Comparison of ENCODE assay signal across 14 mouse cellular contexts in genomic region chr9:69992841-69993277, GRCm38 (mm10). TPM values are rescaled to one million over a fixed set of nuclear protein-coding genes. Genes with fewer than 3 reads are reported as not detected.
DNase-seq lines count a peak whose midpoint lies in the region; ATAC-seq lines count a peak whose summit lies in the region.
"Had no signal": no experiment of that assay in that cellular context is flagged by ENCODE, and none has a peak within 500 bp of the region (broad histone marks: within the 10 kb centered on the region; RNA-seq: fewer than 3 reads in every experiment).

No protein-coding gene starts in this region.

- WGBS in heart, embryonic 10.5 days, result 53% methylated on average over 5 of the region's 5 CpGs
- WGBS in heart, embryonic 14.5 days, result 48% methylated on average over 5 of the region's 5 CpGs
- WGBS in macrophage (ENCODE audit: missing documents), result 2% methylated on average over 5 of the region's 5 CpGs

- no peaks in the 10 kb centered on the region for H3K27me3 ChIP-seq in heart, embryonic 10.5 days (ENCODE audit: insufficient read depth, poor library complexity, severe bottlenecking)
- H3K27me3 ChIP-seq in heart, embryonic 14.5 days (ENCODE audit: control insufficient read depth, insufficient read depth, low read length), result no peaks in the 10 kb centered on the region
- H3K27me3 ChIP-seq: embryonic facial prominence, embryonic 15.5 days; midbrain, embryonic 15.5 days had no signal

- ATAC-seq in heart, embryonic 14.5 days (ENCODE audit: insufficient number of reproducible peaks, insufficient read depth, low FRiP score, low read depth), result no peak
- no peak for ATAC-seq in inflammation-experienced regulatory T-cells, adult 6 months
- ATAC-seq: intestine, postnatal 0 days; midbrain, embryonic 15.5 days had no signal

- H3K36me3 ChIP-seq in heart, embryonic 10.5 days, result peaks cover 52% of the 10 kb centered on the region
- H3K36me3 ChIP-seq in heart, embryonic 14.5 days (ENCODE audit: control insufficient read depth, insufficient read depth, low read length), result peaks cover 55% of the 10 kb centered on the region
- H3K36me3 ChIP-seq in macrophage (ENCODE audit: inconsistent target), result peaks cover 23% of the 10 kb centered on the region

- no peaks in the 10 kb centered on the region for H3K9me3 ChIP-seq in heart, embryonic 10.5 days
- no peaks in the 10 kb centered on the region for H3K9me3 ChIP-seq in heart, embryonic 14.5 days (ENCODE audit: control insufficient read depth, low read length)
- H3K9me3 ChIP-seq: embryonic facial prominence, embryonic 15.5 days; midbrain, embryonic 15.5 days had no signal

- peaks cover 76% of the 10 kb centered on the region for H3K79me2 ChIP-seq in macrophage (ENCODE audit: inconsistent target)

- peak overlapping the region; percentile 60; the same call in 1 of the 2 replicates for H3K27ac ChIP-seq in heart, embryonic 10.5 days
- H3K27ac ChIP-seq in heart, embryonic 14.5 days (replicated peaks in 1 of 2; ENCODE audit: control insufficient read depth in 1 of 2, insufficient read depth in 1 of 2, low read depth in 2 of 2, low read length in 2 of 2), result peak overlapping the region; percentile 74 to 79
- H3K27ac ChIP-seq in macrophage, result peak overlapping the region; percentile 68
- H3K27ac ChIP-seq: embryonic facial prominence, embryonic 15.5 days; midbrain, embryonic 15.5 days had no signal

- intact Hi-C loops in heart, postnatal 10 days (cut with DNase I), result no loop called here

- no peak overlapping the region for H3K4me3 ChIP-seq in heart, embryonic 10.5 days
- no peak overlapping the region for H3K4me3 ChIP-seq in heart, embryonic 14.5 days (ENCODE audit: control insufficient read depth in 1 of 2, insufficient read depth in 1 of 2, low read depth in 1 of 2, low read length in 2 of 2)
- H3K4me3 ChIP-seq in macrophage (ENCODE audit: inconsistent target), result no peak overlapping the region
- H3K4me3 ChIP-seq: embryonic facial prominence, embryonic 15.5 days; midbrain, embryonic 15.5 days had no signal

- DNase-seq in heart, embryonic 10.5 days (ENCODE audit: low spot score), result no peak
- DNase-seq in heart, postnatal 10 days, result no peak
- DNase-seq in A20 (ENCODE audit: low read depth, low spot score), result peak; percentile 76
- no peak for DNase-seq in cerebellum, adult 9-11 months
- DNase-seq in layer of hippocampus, adult 11-12 months (ENCODE audit: low spot score), result no peak

- H3K9ac ChIP-seq in heart, embryonic 14.5 days (ENCODE audit: low read length), result 0 out of 2 replicates have a peak overlapping the region, but pooled peaks have one; percentile 13
- H3K9ac ChIP-seq: embryonic facial prominence, embryonic 15.5 days; midbrain, embryonic 15.5 days had no signal

- peaks cover 20% of the 10 kb centered on the region for H3K4me1 ChIP-seq in heart, embryonic 10.5 days
- peaks cover 10 to 47% of the 10 kb centered on the region in 2 experiments for H3K4me1 ChIP-seq in heart, embryonic 14.5 days (ENCODE audit: control insufficient read depth in 2 of 2, insufficient read depth in 2 of 2, low read length in 2 of 2)

- peak overlapping the region; percentile 38 for H3K4me2 ChIP-seq in heart, embryonic 14.5 days (ENCODE audit: low read length)
- H3K4me2 ChIP-seq: embryonic facial prominence, embryonic 15.5 days; midbrain, embryonic 15.5 days had no signal

RNA-seq across cellular contexts. Expression of gene Bnip2, which starts 3.6 kb away (rescaled TPM):
- 128 and 132 TPM in 2 replicates for polyA plus RNA-seq in heart, embryonic 10.5 days (2016; fragmentation: Nextera tagmentation; extraction: Ambion mirVana)
- 100 to 1,000 TPM; 102 to 107 TPM for total RNA-seq in heart, postnatal 10 days (2021)
- 125 and 126 TPM in 2 replicates for polyA plus RNA-seq in heart, embryonic 14.5 days (2014; fragmentation: Nextera tagmentation; extraction: Ambion mirVana)
- total RNA-seq in macrophage (2018; cell fraction: chromatin; rRNA removed), result 100 to 1,000 TPM; 171 to 445 (median 317) TPM
- 100 to 1,000 TPM; 107 to 183 (median 142) TPM for total RNA-seq in macrophage (2018; cell fraction: cytosol; rRNA removed)
- 100 to 1,000 TPM; 158 to 335 (median 244) TPM for total RNA-seq in macrophage (2018; cell fraction: nucleus; rRNA removed)
- 124 to 188 TPM (median 130 TPM) in 3 replicates for polyA plus RNA-seq in macrophage (2018)
- polyA plus RNA-seq in inflammation-experienced regulatory T-cells, adult 6 months (2017; shearing (Covaris generic)), result 10 to 100 TPM; 35.8 to 59.1 (median 36.0) TPM

RNA-seq across cellular contexts. Expression of gene Gtf2a2, which starts 19.5 kb away (rescaled TPM):
- polyA plus RNA-seq in heart, embryonic 10.5 days (2016; fragmentation: Nextera tagmentation; extraction: Ambion mirVana), result 170 and 182 TPM in 2 replicates
- total RNA-seq in heart, postnatal 10 days (2021), result 10 to 100 TPM; 73.3 to 77.8 TPM
- polyA plus RNA-seq in heart, embryonic 14.5 days (2014; fragmentation: Nextera tagmentation; extraction: Ambion mirVana), result 184 and 187 TPM in 2 replicates
- 100 to 1,000 TPM in 15 of 26 experiments, 10 to 100 TPM in 11; 45.5 to 199 (median 114) TPM for total RNA-seq in macrophage (2018; cell fraction: chromatin; rRNA removed)
- 10 to 100 TPM; 19.8 to 39.3 (median 29.5) TPM for total RNA-seq in macrophage (2018; cell fraction: cytosol; rRNA removed)
- 100 to 1,000 TPM in 7 of 26 experiments, 10 to 100 TPM in 19; 58.4 to 165 (median 76.7) TPM for total RNA-seq in macrophage (2018; cell fraction: nucleus; rRNA removed)
- polyA plus RNA-seq in macrophage (2018), result 35.0 to 52.9 TPM (median 40.1 TPM) in 3 replicates
- polyA plus RNA-seq in inflammation-experienced regulatory T-cells, adult 6 months (2017; shearing (Covaris generic)), result 100 to 1,000 TPM; 150 to 200 (median 179) TPM

RNA-seq across cellular contexts. Expression of gene Gcnt3, which starts 45.0 kb away (rescaled TPM):
- polyA plus RNA-seq in heart, embryonic 10.5 days (2016; fragmentation: Nextera tagmentation; extraction: Ambion mirVana), result not detected in 2 replicates
- total RNA-seq in heart, postnatal 10 days (2021), result not detected
- polyA plus RNA-seq in heart, embryonic 14.5 days (2014; fragmentation: Nextera tagmentation; extraction: Ambion mirVana), result not detected in 2 replicates
- total RNA-seq in macrophage (2018; cell fraction: chromatin; rRNA removed), result not detected
- not detected for total RNA-seq in macrophage (2018; cell fraction: cytosol; rRNA removed)
- not detected for total RNA-seq in macrophage (2018; cell fraction: nucleus; rRNA removed)
- not detected in 3 replicates for polyA plus RNA-seq in macrophage (2018)
- not detected for polyA plus RNA-seq in inflammation-experienced regulatory T-cells, adult 6 months (2017; shearing (Covaris generic))
- total RNA-seq: left cerebral cortex, adult 18-20 months had no signal
- polyA plus RNA-seq: gonadal fat pad, adult 2 months; midbrain, embryonic 15.5 days; spleen, adult 2 months had no signal
